ENCODE assay signal across 8 mouse cellular contexts in the genomic region with DNA sequence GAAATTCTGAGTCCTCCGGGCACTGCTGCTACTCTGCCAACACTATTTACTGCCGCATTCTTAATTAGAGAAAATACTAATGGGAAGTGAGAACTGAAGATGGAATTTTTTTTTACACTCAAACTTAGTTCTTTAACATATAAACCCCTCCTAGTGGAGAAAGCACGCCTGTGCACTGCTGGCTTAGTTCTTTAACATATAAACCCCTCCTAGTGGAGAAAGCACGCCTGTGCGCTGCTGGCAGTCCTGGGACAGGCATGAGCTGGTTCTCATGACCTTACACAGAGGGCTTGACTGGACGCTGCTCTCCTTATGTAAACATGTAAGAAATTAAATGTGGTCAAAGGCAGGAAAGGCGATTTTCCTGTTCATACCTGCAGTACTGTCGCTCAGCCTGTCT. TPM values are rescaled to one million over a fixed set of nuclear protein-coding genes. Genes with fewer than 3 reads are reported as not detected.
A peak's percentile ranks its signal among the peaks of the same experiment; 100 is the strongest.
DNase-seq lines count a peak whose midpoint lies in the region; ATAC-seq and TF ChIP-seq lines count a peak whose summit lies in the region.

No protein-coding gene starts in this region.

- 47% methylated on average over 8 of the region's 8 CpGs for WGBS in forebrain, postnatal 0 days
- WGBS in neural tube, embryonic 14.5 days = 56% methylated on average over 8 of the region's 8 CpGs

- no peaks in the 10 kb centered on the region for H3K9me3 ChIP-seq in forebrain, postnatal 0 days (ENCODE audit: low read length)
- no peaks in the 10 kb centered on the region for H3K9me3 ChIP-seq in neural tube, embryonic 14.5 days (ENCODE audit: control insufficient read depth, low read length)

- no peak overlapping the region for H3K9ac ChIP-seq in forebrain, postnatal 0 days
- no peak overlapping the region for H3K9ac ChIP-seq in neural tube, embryonic 14.5 days (replicated peaks; ENCODE audit: low read depth, low read length)

- no peak overlapping the region for H3K4me2 ChIP-seq in forebrain, postnatal 0 days (ENCODE audit: low read depth)
- H3K4me2 ChIP-seq in neural tube, embryonic 14.5 days (ENCODE audit: low read depth, low read length) = no peak overlapping the region

- ATAC-seq in forebrain, postnatal 0 days = peak; percentile 88
- peak; percentile 82; the same call in 1 of the 2 replicates for ATAC-seq in neural tube, embryonic 14.5 days (ENCODE audit: low read depth)

- no peak overlapping the region for H3K4me3 ChIP-seq in layer of hippocampus, adult 2 months
- H3K4me3 ChIP-seq in forebrain, postnatal 0 days (ENCODE audit: low read depth, low read length) = no peak overlapping the region
- H3K4me3 ChIP-seq in neural tube, embryonic 14.5 days (ENCODE audit: low read depth, low read length) = no peak overlapping the region

- no peak overlapping the region for H3K27ac ChIP-seq in layer of hippocampus, adult 2 months
- no peak overlapping the region for H3K27ac ChIP-seq in forebrain, postnatal 0 days (ENCODE audit: low read depth, low read length)
- H3K27ac ChIP-seq in neural tube, embryonic 14.5 days (ENCODE audit: low read depth, low read length) = no peak overlapping the region

- H3K4me1 ChIP-seq in forebrain, postnatal 0 days (ENCODE audit: insufficient read depth) = no peaks in the 10 kb centered on the region
- no peaks in the 10 kb centered on the region for H3K4me1 ChIP-seq in neural tube, embryonic 14.5 days (ENCODE audit: control insufficient read depth, insufficient read depth, low read length)

- peak; percentile 93 for TF ChIP-seq CTCF in layer of hippocampus, adult 2 months (conservative IDR thresholded peaks at IDR 0.05)
- TF ChIP-seq CTCF in forebrain, postnatal 0 days (IDR thresholded peaks at IDR 0.05; ENCODE audit: low read depth) = peak; percentile 77

- no peaks in the 10 kb centered on the region for H3K27me3 ChIP-seq in forebrain, postnatal 0 days (ENCODE audit: insufficient read depth, low read length)
- no peaks in the 10 kb centered on the region for H3K27me3 ChIP-seq in neural tube, embryonic 14.5 days (ENCODE audit: control insufficient read depth, insufficient read depth, low read length)

- peak in 1 of 2 experiments; percentile 20 for DNase-seq in layer of hippocampus, adult 2 months (ENCODE audit: low spot score in 2 of 2)
- DNase-seq in layer of hippocampus, postnatal 36 days = no peak
- DNase-seq in adrenal gland, postnatal 14 days = peak; percentile 78
- peak; percentile 62 for DNase-seq in forebrain, postnatal 0 days
- DNase-seq in kidney, adult 11 months = peak; percentile 75
- DNase-seq in lung, adult 18-20 months = peak; percentile 43 to 51
- peak; percentile 58 for DNase-seq in thymus, postnatal 0 days (ENCODE audit: low spot score)

- no peaks in the 10 kb centered on the region for H3K36me3 ChIP-seq in forebrain, postnatal 0 days (ENCODE audit: insufficient read depth)
- no peaks in the 10 kb centered on the region for H3K36me3 ChIP-seq in neural tube, embryonic 14.5 days (ENCODE audit: control insufficient read depth, insufficient read depth, low read length)

RNA-seq across cellular contexts. Expression of a gene that starts 24.9 kb away (rescaled TPM):
- not detected for total RNA-seq in layer of hippocampus, adult 2 months (2021)
- not detected for total RNA-seq in layer of hippocampus, postnatal 36 days (2021)
- not detected in 2 replicates for total RNA-seq in adrenal gland, postnatal 14 days (2021)
- not detected in 2 replicates for total RNA-seq in forebrain, postnatal 0 days (2014; rRNA removed)
- not detected in 2 replicates for polyA plus RNA-seq in forebrain, postnatal 0 days (2015; fragmentation: Nextera tagmentation; extraction: Ambion mirVana)
- not detected in 2 replicates for polyA plus RNA-seq in neural tube, embryonic 14.5 days (2014; fragmentation: Nextera tagmentation; extraction: Ambion mirVana)
- polyA plus RNA-seq in thymus, postnatal 0 days (2015; fragmentation: Nextera tagmentation; extraction: Ambion mirVana) = not detected in 2 replicates

Comparison
In these comparisons a context has a peak if more than half of its experiments do, and no peak if none do; other contexts are left out.
1. DNase-seq: peak in adrenal gland, postnatal 14 days (single experiment), forebrain, postnatal 0 days (single experiment), kidney, adult 11 months (single experiment), lung, adult 18-20 months (2 of 2) and thymus, postnatal 0 days (single experiment); none in layer of hippocampus, postnatal 36 days (0 of 2).